Mouse (Mus musculus) kidney, adult 2 months (tissue): ENCODE measurements around the gene Xirp2.
"Not testable (repeated sequence)": the region's sequence is repeated elsewhere in the genome, so short reads cannot be mapped to it uniquely, and the experiment has no call there.

Experiments
- CTCF ChIP-seq: fragments of 200-500 bp; conservative IDR thresholded peaks from 2 replicates; pipeline ENCODE4 v1.5.1; 2011; ENCODE audit warnings: low read depth, mild to moderate bottlenecking, control low read depth, low read length, moderate library complexity, mixed read lengths; ENCODE audit not compliant: insufficient read depth, insufficient read length
- POLR2A ChIP-seq: fragments of 200-500 bp; IDR thresholded peaks from one replicate; pipeline ENCODE4 v1.6.1; 2011; ENCODE audit warnings: low read depth, low read length, control low read depth

- not testable (repeated sequence) for TF ChIP-seq CTCF, POLR2A
Observed at GRCm38 (mm10) chr2:67470030-67470429, 24.2 kb downstream of the Xirp2 start.
